Mouse (Mus musculus) stomach, postnatal 0 days (tissue): ENCODE measurements around the gene Cd28. TPM values are rescaled to one million over a fixed set of nuclear protein-coding genes. Genes with fewer than 3 reads are reported as not detected.

Experiments used
- ATAC-seq: fragments of 200-750 bp; cut with Nextera tagmentation; 2 replicates; pipeline ENCODE4 v1.8.0; 2017; ENCODE audit not compliant: low FRiP score, low TSS enrichment
- DNase-seq: peaks from one replicate; pipeline ENCODE4 v3.0.0-alpha.2; 2016; ENCODE audit warnings: low spot score
- H3K27ac ChIP-seq: fragments of 300-500 bp; sonication (generic); replicated peaks from 2 replicates; pipeline ENCODE4 v1.5.1; 2014; ENCODE audit warnings: mild to moderate bottlenecking, control low read depth
- H3K27me3 ChIP-seq: fragments of 300-500 bp; sonication (generic); 2 replicates; pipeline ENCODE4 v1.6.1; 2014; ENCODE audit warnings: low read length; ENCODE audit not compliant: control insufficient read depth, insufficient read depth
- H3K36me3 ChIP-seq: fragments of 300-500 bp; sonication (generic); 2 replicates; pipeline ENCODE4 v1.6.1; 2014; ENCODE audit warnings: low read length, mixed read lengths; ENCODE audit not compliant: control insufficient read depth, insufficient read depth
- H3K4me1 ChIP-seq: fragments of 300-500 bp; sonication (generic); replicated peaks from 2 replicates; pipeline ENCODE4 v1.6.1; 2014; ENCODE audit warnings: antibody characterized with exemption; ENCODE audit not compliant: control insufficient read depth, insufficient read depth
- H3K4me2 ChIP-seq: fragments of 300-500 bp; sonication (generic); replicated peaks from 2 replicates; pipeline ENCODE4 v1.6.1; 2014; ENCODE audit warnings: low read depth, mild to moderate bottlenecking, control low read depth, moderate library complexity
- H3K4me3 ChIP-seq: fragments of 300-500 bp; sonication (generic); 2 replicates; pipeline ENCODE4 v1.5.1; 2014; ENCODE audit warnings: low read depth, low read length, control low read depth
- H3K9ac ChIP-seq: fragments of 300-500 bp; sonication (generic); 2 replicates; pipeline ENCODE4 v1.6.1; 2014; ENCODE audit warnings: mild to moderate bottlenecking, low read length, control low read depth, mixed read lengths
- H3K9me3 ChIP-seq: fragments of 300-500 bp; sonication (generic); 2 replicates; pipeline ENCODE4 v1.6.1; 2016; ENCODE audit warnings: low read length; ENCODE audit not compliant: control insufficient read depth
- CTCF ChIP-seq: IDR thresholded peaks from 2 replicates; pipeline ENCODE4 v1.5.1; 2016; ENCODE audit warnings: antibody characterized with exemption, low read depth, mild to moderate bottlenecking, moderate library complexity
- EP300 ChIP-seq: optimal IDR thresholded peaks from 2 replicates; pipeline ENCODE3; 2016; ENCODE audit warnings: antibody characterized with exemption
- WGBS: fragments of 180-500 bp; shearing (Covaris S2); extraction: QIAGEN DNeasy Blood & Tissue Kit; methylation state at CpG from one replicate; pipeline ENCODE4 v1.1.7; 2014; 5-methylcytosine and 5-hydroxymethylcytosine counted together
- polyA plus RNA-seq: library from polyadenylated mRNA; unstranded; fragments of >200 nt; fragmentation: Nextera tagmentation; extraction: Ambion mirVana; gene quantifications from 2 replicates; pipeline ENCODE4 v1.2.1, GENCODE M21; 2015

Cd28 gene
- polyA plus RNA-seq, 1 experiment from 2014 or later, result 0.06 TPM

- ATAC-seq (no peak), DNase-seq (no peak)
- Histone ChIP-seq H3K4me2 (no peak overlapping the region), H3K36me3 (no peaks in the 10 kb centered on the region), H3K4me3 (no peak overlapping the region), H3K27ac (no peak overlapping the region), H3K27me3 (no peaks in the 10 kb centered on the region), H3K9ac (no peak overlapping the region), H3K9me3 (no peaks in the 10 kb centered on the region), H3K4me1 (no peaks in the 10 kb centered on the region)
- WGBS, result 78% methylated on average over 2 of the region's 2 CpGs
- TF ChIP-seq CTCF, result no peak
- TF ChIP-seq EP300, result no peak
Measured at GRCm38 (mm10) chr1:60731940-60732339, 15.3 kb downstream of the Cd28 start.

GRCm38 (mm10) chr1:60735072-60735907 is 18.7 kb downstream of the Cd28 start:
- no peaks in the 10 kb centered on the region for H3K36me3 ChIP-seq
- H3K4me2 ChIP-seq, result no peak overlapping the region
- H3K27me3 ChIP-seq, result no peaks in the 10 kb centered on the region
- peak; percentile 32; the same call in 1 of the 2 replicates for ATAC-seq
- DNase-seq, result no peak
- 38% methylated on average over 12 of the region's 12 CpGs for WGBS
- no peak overlapping the region for H3K4me3 ChIP-seq
- peak; percentile 7; the same call in 1 of the 2 replicates for TF ChIP-seq CTCF
- no peak for TF ChIP-seq EP300
- no peaks in the 10 kb centered on the region for H3K9me3 ChIP-seq
- H3K9ac ChIP-seq, result 0 out of 2 replicates have a peak overlapping the region, but pooled peaks have one; percentile 8
- H3K4me1 ChIP-seq, result no peaks in the 10 kb centered on the region
- 0 out of 2 replicates have a peak overlapping the region, but pooled peaks have one; percentile 35 for H3K27ac ChIP-seq

GRCm38 (mm10) chr1:60735908-60736280 is 19.3 kb downstream of the Cd28 start:
- WGBS, result 74% methylated on average over 7 of the region's 7 CpGs

GRCm38 (mm10) chr1:60744266-60744665 is 27.7 kb downstream of the Cd28 start:
- DNase-seq, result no peak
- H3K27ac ChIP-seq, result no peak overlapping the region
- no peaks in the 10 kb centered on the region for H3K27me3 ChIP-seq
- H3K9ac ChIP-seq, result no peak overlapping the region
- no peaks in the 10 kb centered on the region for H3K4me1 ChIP-seq
- H3K4me3 ChIP-seq, result no peak overlapping the region
- ATAC-seq, result no peak
- no peaks in the 10 kb centered on the region for H3K9me3 ChIP-seq
- no peak for TF ChIP-seq EP300
- TF ChIP-seq CTCF, result no peak
- WGBS, result 68% methylated on average over 1 of the region's 1 CpGs
- H3K4me2 ChIP-seq, result no peak overlapping the region
- no peaks in the 10 kb centered on the region for H3K36me3 ChIP-seq

More at GRCm38 (mm10) chr1:60735908-60736280, 19.3 kb downstream of the Cd28 start:
- no peak overlapping the region for H3K27ac ChIP-seq
- DNase-seq (no peak), ATAC-seq (no peak)
- no peaks in the 10 kb centered on the region for H3K27me3 ChIP-seq
- H3K4me1 ChIP-seq, result no peaks in the 10 kb centered on the region
- H3K4me3 ChIP-seq, result no peak overlapping the region
- H3K9ac ChIP-seq, result no peak overlapping the region
- no peaks in the 10 kb centered on the region for H3K36me3 ChIP-seq
- TF ChIP-seq CTCF, result no peak
- TF ChIP-seq EP300, result no peak
- no peak overlapping the region for H3K4me2 ChIP-seq
- H3K9me3 ChIP-seq, result no peaks in the 10 kb centered on the region

GRCm38 (mm10) chr1:60745664-60746063 is 29.1 kb downstream of the Cd28 start:
- H3K36me3 ChIP-seq, result no peaks in the 10 kb centered on the region
- no peak for DNase-seq
- H3K4me3 ChIP-seq, result no peak overlapping the region
- 0 out of 2 replicates have a peak, but pooled peaks cover 2% of the 10 kb centered on the region for H3K4me1 ChIP-seq
- no peak overlapping the region for H3K9ac ChIP-seq
- no peak overlapping the region for H3K4me2 ChIP-seq
- WGBS, result 37% methylated on average over 7 of the region's 7 CpGs
- no peak for ATAC-seq
- no peak overlapping the region for H3K27ac ChIP-seq
- H3K9me3 ChIP-seq, result no peaks in the 10 kb centered on the region
- TF ChIP-seq EP300 (no peak), CTCF (no peak)
- no peaks in the 10 kb centered on the region for H3K27me3 ChIP-seq

GRCm38 (mm10) chr1:60746153-60746552 is 29.6 kb downstream of the Cd28 start:
- no peak overlapping the region for H3K27ac ChIP-seq
- H3K9ac ChIP-seq, result no peak overlapping the region
- no peaks in the 10 kb centered on the region for H3K27me3 ChIP-seq
- H3K9me3 ChIP-seq, result no peaks in the 10 kb centered on the region
- ATAC-seq (no peak), DNase-seq (no peak)
- H3K4me2 ChIP-seq, result no peak overlapping the region
- 65% methylated on average over 2 of the region's 2 CpGs for WGBS
- TF ChIP-seq CTCF (no peak), EP300 (no peak)
- no peaks in the 10 kb centered on the region for H3K36me3 ChIP-seq
- 0 out of 2 replicates have a peak, but pooled peaks cover 2% of the 10 kb centered on the region for H3K4me1 ChIP-seq
- no peak overlapping the region for H3K4me3 ChIP-seq
